Mouse (Mus musculus) embryonic facial prominence, embryonic 10.5 days (tissue): ENCODE measurements around the gene Donson. TPM values are rescaled to one million over a fixed set of nuclear protein-coding genes. Genes with fewer than 3 reads are reported as not detected.
A peak's percentile ranks its signal among the peaks of the same experiment; 100 is the strongest.

Source experiments
- DNase-seq: peaks from one replicate; pipeline ENCODE4 v3.0.0-alpha.2; 2017; ENCODE audit warnings: low spot score
- H3K27ac ChIP-seq: fragments of 300-500 bp; sonication (generic); replicated peaks from 2 replicates; pipeline ENCODE4 v1.5.1; 2016; ENCODE audit warnings: mild to moderate bottlenecking
- H3K27me3 ChIP-seq: fragments of 300-500 bp; sonication (generic); replicated peaks from 2 replicates; pipeline ENCODE4 v1.6.1; 2016; ENCODE audit warnings: low read depth, mild to moderate bottlenecking; ENCODE audit not compliant: poor library complexity, severe bottlenecking
- H3K36me3 ChIP-seq: fragments of 300-500 bp; sonication (generic); replicated peaks from 2 replicates; pipeline ENCODE4 v1.6.1; 2016; ENCODE audit warnings: mild to moderate bottlenecking, moderate library complexity
- H3K4me1 ChIP-seq: fragments of 300-500 bp; sonication (generic); 2 replicates; pipeline ENCODE4 v1.6.1; 2016
- H3K4me3 ChIP-seq: fragments of 300-500 bp; sonication (generic); 2 replicates; pipeline ENCODE4 v1.5.1; 2016; ENCODE audit warnings: mild to moderate bottlenecking, moderate library complexity
- H3K9me3 ChIP-seq: fragments of 300-500 bp; sonication (generic); 2 replicates; pipeline ENCODE4 v1.6.1; 2016; ENCODE audit warnings: mild to moderate bottlenecking
- WGBS: fragments of 180-500 bp; shearing (Covaris S2); methylation state at CpG from one replicate; pipeline ENCODE4 v1.1.7; 2016; 5-methylcytosine and 5-hydroxymethylcytosine counted together
- polyA plus RNA-seq: library from polyadenylated mRNA; unstranded; fragments of >200 nt; fragmentation: Nextera tagmentation; extraction: Ambion mirVana; gene quantifications from 2 replicates; pipeline ENCODE4 v1.2.1, GENCODE M21; 2016

Donson gene
- polyA plus RNA-seq, 1 experiment from 2014 or later: 37.5 TPM

GRCm38 (mm10) chr16:91680656-91681055 is 7.9 kb downstream of the Donson start:
- no peaks in the 10 kb centered on the region for H3K4me1 ChIP-seq
- DNase-seq: no peak
- no peaks in the 10 kb centered on the region for H3K9me3 ChIP-seq
- H3K36me3 ChIP-seq: peaks cover 97% of the 10 kb centered on the region
- no peak overlapping the region for H3K4me3 ChIP-seq
- H3K27me3 ChIP-seq: no peaks in the 10 kb centered on the region
- H3K27ac ChIP-seq: no peak overlapping the region
- WGBS: 83% methylated on average over 5 of the region's 5 CpGs

GRCm38 (mm10) chr16:91678147-91678911 is 10.2 kb downstream of the Donson start:
- Histone ChIP-seq H3K36me3 (peaks cover 99% of the 10 kb centered on the region), H3K9me3 (no peaks in the 10 kb centered on the region), H3K4me1 (no peaks in the 10 kb centered on the region), H3K4me3 (no peak overlapping the region), H3K27ac (no peak overlapping the region), H3K27me3 (no peaks in the 10 kb centered on the region)
- no peak for DNase-seq
- 92% methylated on average over 5 of the region's 5 CpGs for WGBS

DNA sequence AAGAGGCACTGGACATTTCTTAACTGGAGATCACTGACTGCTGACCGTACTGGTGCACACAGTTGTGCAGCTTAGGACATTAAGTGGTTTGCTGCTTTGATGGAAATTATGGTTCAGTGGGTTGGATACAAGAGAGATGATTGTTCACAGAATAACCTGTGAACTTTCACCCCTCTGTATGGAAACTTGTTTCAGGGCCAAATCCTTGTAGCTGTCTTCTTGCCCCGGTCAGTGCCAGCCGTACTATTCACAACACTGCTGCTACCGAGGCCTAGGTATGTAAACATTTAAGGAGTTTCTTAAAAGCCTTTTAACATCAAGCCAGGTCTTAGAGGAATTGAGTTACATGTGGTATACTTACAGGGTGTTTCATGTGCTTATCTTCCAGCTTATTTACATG is 14.1 kb downstream of the Donson start:
- H3K27ac ChIP-seq: no peak overlapping the region
- 88% methylated on average over 4 of the region's 4 CpGs for WGBS
- peaks cover 100% of the 10 kb centered on the region for H3K36me3 ChIP-seq
- H3K4me3 ChIP-seq: no peak overlapping the region
- H3K9me3 ChIP-seq: no peaks in the 10 kb centered on the region
- no peaks in the 10 kb centered on the region for H3K4me1 ChIP-seq
- no peak for DNase-seq
- no peaks in the 10 kb centered on the region for H3K27me3 ChIP-seq

DNA sequence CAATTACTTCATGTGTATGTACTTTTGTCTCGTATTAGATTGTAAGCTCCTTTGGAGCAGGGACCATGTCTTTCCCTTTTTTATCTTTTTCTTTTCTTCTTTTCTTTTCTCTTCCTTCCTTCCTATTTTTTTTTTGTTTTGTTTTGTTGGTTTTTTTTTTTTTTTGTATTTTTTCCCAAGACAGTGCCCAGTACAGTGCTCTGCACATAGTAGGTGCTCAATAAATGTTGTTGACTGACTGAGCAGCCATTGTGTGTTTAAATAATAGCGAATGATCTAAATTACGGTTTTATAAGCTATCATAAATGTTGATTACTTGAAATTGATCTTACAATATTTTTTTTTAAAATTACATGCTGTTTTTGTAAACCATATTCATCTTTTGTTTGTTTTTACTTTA is 24.8 kb downstream of the Donson start:
- no peak overlapping the region for H3K4me3 ChIP-seq
- H3K27ac ChIP-seq: no peak overlapping the region
- H3K27me3 ChIP-seq: no peaks in the 10 kb centered on the region
- peaks cover 7% of the 10 kb centered on the region; the same call in 1 of the 2 replicates for H3K9me3 ChIP-seq
- peaks cover 99% of the 10 kb centered on the region for H3K36me3 ChIP-seq
- DNase-seq: no peak
- WGBS: 95% methylated on average over 3 of the region's 3 CpGs
- no peaks in the 10 kb centered on the region for H3K4me1 ChIP-seq

DNA sequence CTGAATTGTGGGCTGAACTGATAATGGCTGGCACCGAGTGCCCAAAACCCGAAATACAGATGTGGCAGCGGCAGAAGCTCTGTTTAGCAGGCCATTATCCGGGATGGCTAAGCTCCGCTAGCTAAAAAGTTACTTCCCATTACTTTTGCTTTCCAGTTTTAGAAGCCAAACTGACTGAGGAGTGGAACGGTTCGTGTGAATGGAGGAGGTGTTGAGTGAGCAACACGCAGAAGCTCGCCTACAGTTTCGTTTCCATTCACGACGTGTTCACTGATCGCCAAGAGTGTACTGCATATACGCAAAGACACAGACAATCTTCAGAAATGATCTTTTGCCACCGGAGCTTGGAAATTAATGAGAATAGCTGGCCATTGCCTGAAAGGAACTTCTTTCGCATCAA is 26.2 kb downstream of the Donson start:
- Histone ChIP-seq H3K27ac (no peak overlapping the region), H3K4me3 (no peak overlapping the region), H3K36me3 (peaks cover 100% of the 10 kb centered on the region), H3K9me3 (peaks cover 7% of the 10 kb centered on the region; the same call in 1 of the 2 replicates), H3K4me1 (no peaks in the 10 kb centered on the region), H3K27me3 (no peaks in the 10 kb centered on the region)
- no peak for DNase-seq
- WGBS: 94% methylated on average over 16 of the region's 16 CpGs

DNA sequence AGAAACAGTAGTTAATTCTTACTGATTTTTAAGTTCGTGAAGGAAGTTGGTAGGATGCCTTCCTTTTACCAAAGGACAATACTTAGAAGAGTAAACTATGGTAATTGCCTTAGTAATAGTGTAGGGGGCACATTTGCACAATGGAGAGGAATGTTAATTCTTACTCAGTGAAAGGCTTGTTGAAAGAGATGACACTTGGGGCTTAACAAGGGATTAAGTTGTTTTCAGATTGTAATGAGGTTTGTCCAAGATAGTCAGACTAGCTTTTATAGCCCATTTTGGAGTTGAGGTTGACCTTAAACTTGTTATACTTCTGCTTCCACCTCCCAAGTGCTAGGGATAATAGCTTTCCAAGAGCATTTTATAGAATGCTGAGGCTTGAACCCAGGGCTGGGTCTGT is 27.2 kb downstream of the Donson start:
- Histone ChIP-seq H3K9me3 (peaks cover 7% of the 10 kb centered on the region; the same call in 1 of the 2 replicates), H3K36me3 (peaks cover 100% of the 10 kb centered on the region), H3K27me3 (no peaks in the 10 kb centered on the region), H3K4me3 (no peak overlapping the region), H3K27ac (no peak overlapping the region), H3K4me1 (no peaks in the 10 kb centered on the region)
- DNase-seq: no peak
- WGBS: 74% methylated on average over 1 of the region's 1 CpGs

GRCm38 (mm10) chr16:91659798-91660197 is 28.8 kb downstream of the Donson start:
- peaks cover 7% of the 10 kb centered on the region; the same call in 1 of the 2 replicates for H3K9me3 ChIP-seq
- DNase-seq: no peak
- H3K36me3 ChIP-seq: peaks cover 100% of the 10 kb centered on the region
- no peak overlapping the region for H3K4me3 ChIP-seq
- H3K27ac ChIP-seq: no peak overlapping the region
- 96% methylated on average over 20 of the region's 20 CpGs for WGBS
- H3K27me3 ChIP-seq: no peaks in the 10 kb centered on the region
- H3K4me1 ChIP-seq: no peaks in the 10 kb centered on the region

GRCm38 (mm10) chr16:91658471-91658870 is 30.1 kb downstream of the Donson start:
- Histone ChIP-seq H3K4me3 (no peak overlapping the region), H3K36me3 (peaks cover 100% of the 10 kb centered on the region), H3K4me1 (no peaks in the 10 kb centered on the region), H3K9me3 (peaks cover 7% of the 10 kb centered on the region; the same call in 1 of the 2 replicates), H3K27me3 (no peaks in the 10 kb centered on the region), H3K27ac (no peak overlapping the region)
- DNase-seq: no peak
- 94% methylated on average over 5 of the region's 5 CpGs for WGBS

DNA sequence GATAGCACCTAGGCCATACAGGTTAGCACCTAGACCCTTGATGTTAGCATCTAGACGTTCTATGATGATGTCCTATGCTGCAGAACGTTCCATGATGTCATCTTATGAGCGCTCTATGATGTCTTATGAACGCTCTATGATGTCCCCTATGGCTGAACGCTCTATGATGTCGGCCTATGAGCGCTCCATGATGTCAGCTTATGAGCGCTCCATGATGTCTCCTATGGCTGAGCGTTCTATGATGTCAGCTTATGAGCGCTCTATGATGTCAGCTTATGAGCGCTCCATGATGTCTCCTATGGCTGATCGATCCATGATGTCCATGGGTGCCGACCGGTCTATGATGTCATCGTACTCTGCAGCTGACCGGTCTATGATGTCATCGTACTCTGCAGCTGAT is 31.3 kb downstream of the Donson start:
- no peak overlapping the region for H3K27ac ChIP-seq
- H3K9me3 ChIP-seq: peaks cover 7% of the 10 kb centered on the region; the same call in 1 of the 2 replicates
- no peak overlapping the region for H3K4me3 ChIP-seq
- no peaks in the 10 kb centered on the region for H3K4me1 ChIP-seq
- H3K27me3 ChIP-seq: no peaks in the 10 kb centered on the region
- WGBS: 96% methylated on average over 17 of the region's 17 CpGs
- peaks cover 100% of the 10 kb centered on the region for H3K36me3 ChIP-seq
- no peak for DNase-seq

GRCm38 (mm10) chr16:91655285-91655684 is 33.3 kb downstream of the Donson start:
- peaks cover 98% of the 10 kb centered on the region for H3K36me3 ChIP-seq
- DNase-seq: no peak
- H3K4me3 ChIP-seq: no peak overlapping the region
- H3K4me1 ChIP-seq: peaks cover under 1% of the 10 kb centered on the region; the same call in 1 of the 2 replicates
- no peaks in the 10 kb centered on the region for H3K27me3 ChIP-seq
- peaks cover 7% of the 10 kb centered on the region; the same call in 1 of the 2 replicates for H3K9me3 ChIP-seq
- WGBS: 95% methylated on average over 9 of the region's 9 CpGs
- H3K27ac ChIP-seq: no peak overlapping the region

DNA sequence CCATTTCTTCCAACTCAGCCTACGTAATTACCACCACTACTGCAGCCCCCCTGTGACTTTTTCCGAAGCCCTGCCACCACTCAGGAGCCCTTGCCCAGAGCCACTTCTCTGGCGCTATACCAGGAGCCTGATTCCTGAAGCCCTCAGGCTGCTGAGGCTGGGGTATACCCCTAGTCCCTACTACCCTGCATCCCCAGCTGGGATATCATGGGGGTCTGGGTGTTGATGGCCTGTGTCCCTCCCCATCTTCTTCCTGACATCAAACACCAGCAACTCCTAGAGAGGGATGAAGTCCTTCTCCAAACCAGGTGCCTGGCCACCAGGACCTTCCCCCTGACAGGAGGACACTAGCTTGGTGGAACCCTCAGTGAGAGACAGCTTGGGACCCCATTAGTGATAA is 36.4 kb downstream of the Donson start:
- no peaks in the 10 kb centered on the region for H3K27me3 ChIP-seq
- peaks cover 70% of the 10 kb centered on the region for H3K36me3 ChIP-seq
- H3K27ac ChIP-seq: no peak overlapping the region
- no peak for DNase-seq
- 95% methylated on average over 3 of the region's 3 CpGs for WGBS
- H3K4me1 ChIP-seq: peaks cover 10% of the 10 kb centered on the region
- H3K4me3 ChIP-seq: no peak overlapping the region
- no peaks in the 10 kb centered on the region for H3K9me3 ChIP-seq

- DNase-seq: no peak
- no peak overlapping the region for H3K27ac ChIP-seq
- no peaks in the 10 kb centered on the region for H3K27me3 ChIP-seq
- H3K4me1 ChIP-seq: peaks cover 15% of the 10 kb centered on the region
- peak overlapping the region; percentile 85 for H3K4me3 ChIP-seq
- H3K36me3 ChIP-seq: peaks cover 46% of the 10 kb centered on the region
- no peaks in the 10 kb centered on the region for H3K9me3 ChIP-seq
Measured at GRCm38 (mm10) chr16:91649781-91650180, 38.8 kb downstream of the Donson start.

GRCm38 (mm10) chr16:91649246-91649645 is 39.3 kb downstream of the Donson start:
- H3K9me3 ChIP-seq: no peaks in the 10 kb centered on the region
- H3K27ac ChIP-seq: no peak overlapping the region
- no peaks in the 10 kb centered on the region for H3K27me3 ChIP-seq
- peaks cover 43% of the 10 kb centered on the region for H3K36me3 ChIP-seq
- 72% methylated on average over 3 of the region's 3 CpGs for WGBS
- H3K4me1 ChIP-seq: peaks cover 15% of the 10 kb centered on the region
- peak overlapping the region; percentile 85 for H3K4me3 ChIP-seq
- DNase-seq: no peak
